Mouse (Mus musculus) WW6 (cell line): ENCODE data around the gene Apoa2.

Experiments
- DNase-seq: peaks from one replicate; pipeline ENCODE4 v3.0.0-alpha.2; 2013; ENCODE audit warnings: low read depth, low spot score

Apoa2 gene

DNA sequence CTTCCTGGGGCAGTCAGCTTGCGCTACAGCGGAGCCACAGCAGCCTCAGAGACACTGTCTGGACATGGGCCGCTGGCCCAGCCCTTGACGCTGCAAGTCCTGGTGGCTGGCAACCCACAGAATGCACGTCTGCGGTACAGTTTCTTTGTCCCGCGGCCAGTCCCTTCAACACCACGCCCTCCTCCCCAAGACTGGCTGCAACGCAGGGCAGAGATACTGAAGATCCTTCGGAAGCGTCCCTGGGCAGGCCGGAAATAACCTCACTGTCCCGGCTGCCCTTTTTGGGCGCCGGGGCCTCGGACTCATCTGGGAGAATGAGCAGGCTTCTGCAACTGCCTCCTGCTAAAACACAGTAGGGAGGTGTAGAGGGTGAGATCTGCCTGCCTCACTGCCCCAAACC, 34.1 kb downstream of the Apoa2 start:
- DNase-seq: no peak

DNA sequence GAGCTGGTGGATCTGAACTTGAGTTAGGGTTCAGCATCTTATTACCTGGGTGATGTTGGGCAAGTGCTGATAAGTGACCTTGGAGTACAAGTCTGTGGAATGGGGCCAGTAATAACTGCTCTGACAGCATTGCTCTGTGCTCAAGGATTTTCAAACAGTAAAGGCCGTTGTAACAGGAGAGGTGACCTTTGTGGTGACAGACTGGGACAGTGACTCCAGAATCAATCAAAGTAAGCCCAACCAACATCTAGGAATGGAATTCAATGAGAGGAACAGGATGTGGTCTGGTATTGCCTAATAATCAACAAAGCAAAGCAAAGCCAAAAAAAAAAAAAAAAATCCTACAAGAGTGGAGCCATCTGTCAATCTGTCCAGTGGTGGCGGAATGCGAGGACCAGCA, 35.5 kb downstream of the Apoa2 start:
- DNase-seq: no peak

DNA sequence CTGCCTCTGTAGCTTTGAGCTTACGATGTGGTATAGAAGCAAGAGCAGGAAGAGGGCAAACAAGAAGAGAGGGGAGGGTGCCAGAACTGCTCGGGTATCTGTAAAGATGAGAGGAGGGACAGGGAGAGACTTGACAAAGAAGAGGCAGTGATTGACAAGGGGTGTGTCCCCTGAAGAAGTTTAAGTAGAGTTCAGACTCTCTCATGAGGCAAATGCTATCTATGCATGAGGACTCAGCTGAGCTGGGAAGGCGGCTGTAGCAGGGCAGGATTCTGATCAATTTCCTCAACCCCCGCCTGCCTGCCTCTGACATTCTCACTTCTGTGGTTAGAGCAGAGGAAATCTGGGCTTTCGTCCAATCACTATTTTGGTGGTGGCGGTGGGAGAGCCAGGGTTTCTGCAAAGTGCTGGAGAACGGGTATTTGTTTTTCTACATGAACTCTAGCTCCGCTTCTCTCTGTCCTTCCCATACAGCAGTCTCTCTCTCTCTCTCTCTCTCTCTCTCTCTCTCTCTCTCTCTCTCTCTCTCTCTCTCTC, 37.8 kb downstream of the Apoa2 start:
- no peak for DNase-seq

DNA sequence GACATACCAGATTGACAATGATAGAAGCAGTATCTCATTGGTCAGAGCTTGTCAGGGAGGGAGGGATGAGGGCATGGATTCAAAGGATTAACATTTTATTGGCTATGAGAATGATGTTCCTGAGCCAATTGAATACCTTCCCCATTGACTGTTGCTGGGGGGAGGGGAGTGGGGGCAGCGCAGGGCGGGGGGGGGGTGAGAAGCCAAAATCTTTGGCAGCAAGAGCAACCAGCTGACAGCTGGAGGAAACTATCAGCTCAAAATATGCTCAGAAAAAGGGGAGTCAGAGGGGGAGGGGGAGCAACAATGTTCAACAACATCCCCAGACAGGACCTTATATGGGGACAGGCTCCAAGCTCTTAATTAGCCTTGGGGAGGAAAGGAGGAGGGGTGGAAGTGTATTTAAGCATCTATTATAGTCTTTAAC, 38.3 kb downstream of the Apoa2 start:
- DNase-seq: no peak

DNA sequence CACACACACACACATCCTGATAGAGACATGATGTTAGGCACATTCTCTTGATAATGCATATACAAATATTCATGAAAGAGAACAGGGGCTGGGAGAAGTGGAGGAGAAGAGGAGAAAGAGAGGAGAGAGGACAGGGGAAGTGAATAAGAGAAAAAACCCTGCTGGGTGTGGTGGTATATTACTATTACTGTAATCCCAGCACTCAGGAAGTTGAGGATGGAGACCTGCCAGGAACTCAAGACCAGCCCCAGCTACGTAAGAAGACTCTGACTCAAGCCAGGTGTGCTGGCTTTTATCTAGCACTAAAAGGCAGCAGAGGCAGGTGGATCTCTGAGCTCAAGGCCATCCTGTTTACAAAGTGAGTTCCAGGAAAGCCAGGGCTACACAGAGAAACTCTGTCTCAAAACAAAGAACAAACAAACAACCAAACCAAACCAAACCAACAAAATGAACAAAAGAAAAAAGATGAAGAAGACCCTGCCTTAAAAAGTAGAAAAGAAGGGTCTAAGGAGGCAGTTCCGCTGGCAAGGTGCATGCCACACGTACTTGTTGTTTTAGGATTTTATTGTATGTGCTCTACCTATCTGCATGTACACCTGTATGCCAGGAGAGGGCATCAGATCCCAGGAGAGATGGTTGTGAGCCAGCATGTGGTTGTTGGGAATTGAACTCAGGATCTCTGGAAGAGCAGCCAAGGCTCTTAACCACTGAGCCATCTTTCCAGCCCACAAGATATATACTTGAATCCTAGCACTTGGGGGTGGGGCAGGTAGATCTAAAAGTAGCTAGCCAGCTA, 39.0 kb downstream of the Apoa2 start:
- DNase-seq: no peak

DNA sequence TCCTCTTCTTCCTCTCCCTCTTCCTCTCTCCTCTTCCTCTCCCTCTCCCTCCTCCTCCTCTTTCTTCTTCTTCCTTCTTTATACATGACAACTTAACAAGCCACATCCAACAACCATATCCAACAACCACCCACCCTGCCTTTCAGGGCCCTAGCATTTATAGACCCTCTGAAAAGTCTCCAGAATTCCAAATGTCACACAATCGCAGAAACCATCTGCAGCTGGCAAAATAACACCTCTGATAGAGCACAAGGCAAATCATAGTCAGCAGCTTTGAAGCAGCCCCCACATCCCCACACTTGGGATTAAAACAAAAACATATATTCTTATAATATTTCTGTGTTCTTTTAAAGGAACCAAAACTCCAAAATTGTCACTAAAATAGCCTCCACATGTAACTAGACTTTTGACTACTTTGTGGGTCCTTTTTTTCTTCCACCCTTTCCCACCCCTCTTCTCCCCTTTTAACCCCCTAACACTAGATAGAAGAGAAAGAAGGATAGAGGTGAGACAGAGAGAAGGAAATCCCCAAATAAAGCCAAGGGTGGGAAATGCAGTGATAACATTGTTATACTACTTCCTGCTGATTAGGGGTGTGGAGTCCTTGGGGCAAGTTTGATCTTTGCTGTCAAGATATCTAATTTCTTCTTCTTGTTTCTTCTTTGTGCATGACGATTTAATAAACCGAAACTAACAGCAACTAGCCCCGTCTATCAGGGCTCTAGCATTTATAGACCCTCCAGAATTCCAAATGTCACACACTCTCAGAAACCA, 41.3 kb downstream of the Apoa2 start:
- no peak for DNase-seq

DNA sequence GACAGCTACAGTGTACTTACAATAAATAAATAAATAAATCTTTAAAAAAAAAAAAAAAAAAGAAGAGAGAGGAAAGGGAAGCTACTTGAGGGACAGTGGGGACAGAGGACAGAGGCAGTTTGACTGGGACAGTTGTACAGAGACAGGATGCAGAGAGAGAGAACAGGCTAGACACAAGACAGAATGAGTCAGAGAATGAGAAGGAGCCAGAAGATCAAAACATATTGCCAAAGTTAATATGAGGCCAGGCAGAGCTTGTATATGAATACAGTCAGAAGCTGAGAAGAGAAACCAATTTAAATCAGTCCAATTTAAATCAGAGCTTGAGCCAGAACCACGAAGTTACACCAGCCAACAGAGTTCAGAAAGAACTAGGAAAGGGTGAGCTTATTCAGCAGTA, 43.5 kb downstream of the Apoa2 start:
- no peak for DNase-seq

DNA sequence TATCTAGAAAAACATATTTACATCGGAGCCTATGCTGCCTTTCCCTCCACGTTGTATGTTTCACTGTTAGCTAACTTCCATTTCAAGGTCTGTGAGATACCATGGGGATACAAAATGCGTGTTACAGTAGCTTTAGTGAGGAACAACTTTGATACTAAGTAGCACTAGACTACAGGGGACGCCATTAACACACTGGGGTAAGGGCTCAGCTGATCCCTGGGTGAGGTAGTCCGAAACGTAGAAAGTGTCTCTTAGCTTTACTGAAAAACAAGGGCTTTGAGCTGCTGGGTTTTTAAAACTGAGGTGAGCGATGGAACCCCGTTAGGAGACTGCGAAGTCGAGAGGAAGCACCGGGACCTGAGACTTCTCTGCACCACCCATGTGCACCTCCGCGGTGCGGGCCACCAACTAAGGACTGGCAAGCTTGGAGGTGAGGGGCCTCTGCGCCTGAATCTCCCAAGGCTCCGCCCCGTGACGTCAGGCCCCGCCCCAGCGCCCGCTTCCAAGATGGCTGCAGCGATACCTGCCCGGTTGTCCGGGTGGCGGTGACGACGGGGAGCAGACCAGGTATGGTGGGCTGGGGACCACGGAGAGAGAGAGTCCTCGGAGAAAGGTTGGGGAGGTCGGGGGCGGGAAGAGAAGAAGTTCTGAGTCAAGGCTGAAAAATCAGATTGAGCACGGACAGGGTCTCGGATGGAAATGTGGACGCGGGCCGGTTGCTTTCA, 45.2 kb downstream of the Apoa2 start, which contains the start of gene B4galt3:
Gene B4galt3, plus strand, starts transcription at position 481 of the 725 bp plus-strand sequence.
- no peak for DNase-seq

DNA sequence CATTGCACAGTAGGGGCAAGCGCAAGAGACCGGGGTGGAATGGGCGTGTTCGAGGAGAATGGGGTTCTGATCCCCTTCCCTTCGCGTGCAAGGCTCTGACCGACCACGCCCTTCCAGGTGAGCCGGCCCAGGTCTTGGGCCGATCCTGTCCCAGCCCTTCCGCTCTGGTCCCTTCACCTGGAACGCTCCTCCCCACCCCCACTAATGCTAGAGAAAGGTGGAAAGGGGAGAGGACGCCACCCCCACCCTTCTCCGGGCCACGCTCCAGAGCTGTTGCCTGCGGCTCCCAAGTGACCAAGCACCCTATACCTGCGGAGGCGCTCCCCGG, 45.7 kb downstream of the Apoa2 start:
- no peak for DNase-seq

DNA sequence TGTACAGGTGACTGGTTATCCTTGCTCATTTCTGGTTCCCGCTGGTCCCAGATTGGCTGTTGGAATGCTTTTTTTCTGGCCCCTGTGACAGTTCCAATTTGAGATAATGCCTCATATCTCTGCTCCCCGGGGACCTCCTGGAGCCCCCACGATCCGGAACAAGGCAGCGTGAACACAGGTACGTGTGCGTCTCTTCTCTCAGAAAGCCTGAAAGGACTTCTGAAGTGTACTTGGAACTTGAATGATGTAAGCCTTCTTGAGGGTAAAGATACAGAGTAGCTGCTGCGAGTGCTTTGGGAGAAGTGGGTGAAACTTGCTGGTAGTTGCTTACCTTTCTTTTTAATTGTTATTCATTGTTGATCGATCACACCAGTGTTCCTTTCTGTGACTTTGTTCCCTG, 46.3 kb downstream of the Apoa2 start:
- DNase-seq: no peak

DNA sequence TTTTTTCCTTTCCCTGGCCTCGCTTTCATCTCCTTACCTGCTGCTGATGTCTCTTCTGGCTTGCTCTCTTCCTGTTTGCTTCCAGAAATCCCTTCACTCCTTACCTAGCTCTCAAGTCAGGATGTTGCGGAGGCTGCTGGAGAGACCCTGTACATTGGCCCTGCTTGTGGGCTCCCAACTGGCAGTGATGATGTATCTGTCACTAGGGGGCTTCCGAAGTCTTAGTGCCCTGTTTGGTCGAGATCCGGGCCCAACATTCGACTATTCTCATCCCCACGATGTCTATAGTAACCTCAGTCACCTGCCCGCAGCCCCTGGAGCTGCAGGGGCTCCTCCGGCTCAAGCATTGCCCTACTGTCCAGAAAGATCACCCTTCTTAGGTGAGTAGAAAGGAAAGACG, 46.8 kb downstream of the Apoa2 start:
- DNase-seq: no peak

DNA sequence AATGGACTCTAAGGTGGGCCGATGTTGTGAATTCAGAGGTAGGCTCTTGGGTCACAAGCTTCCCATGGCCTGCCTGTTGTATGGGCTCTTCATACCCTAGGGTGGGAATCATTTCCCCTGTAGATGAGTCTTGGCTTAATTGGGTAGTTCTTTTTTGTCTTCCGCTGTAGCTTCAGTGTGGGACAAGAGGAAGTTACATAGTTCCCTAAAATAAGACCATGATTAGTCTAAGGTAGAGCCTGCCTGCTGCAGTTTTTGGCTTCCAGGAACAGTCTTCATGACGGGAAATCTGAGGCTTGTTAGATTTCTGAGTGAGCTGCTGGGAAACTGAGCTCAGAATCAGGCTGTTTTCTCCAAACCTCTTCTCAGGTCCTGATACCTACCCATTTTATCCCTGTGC, 47.2 kb downstream of the Apoa2 start:
- DNase-seq: no peak

DNA sequence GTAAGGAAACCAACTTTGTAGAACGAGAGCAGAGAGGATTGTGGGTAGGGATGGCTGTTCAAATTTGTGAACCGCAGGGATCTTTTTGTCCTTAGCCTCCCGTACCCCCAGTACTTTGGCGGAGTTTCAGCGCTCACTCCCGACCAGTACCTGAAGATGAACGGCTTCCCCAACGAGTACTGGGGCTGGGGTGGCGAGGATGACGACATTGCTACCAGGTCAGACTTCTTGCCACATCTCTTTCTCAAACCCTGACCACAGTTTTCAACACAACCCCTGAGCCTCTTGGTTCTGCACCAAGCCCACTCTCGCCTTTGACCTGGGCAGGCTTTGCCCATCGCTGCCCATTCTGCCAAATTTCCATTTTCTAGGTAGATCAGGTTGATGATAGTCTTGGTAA, 49.3 kb downstream of the Apoa2 start:
- no peak for DNase-seq

DNA sequence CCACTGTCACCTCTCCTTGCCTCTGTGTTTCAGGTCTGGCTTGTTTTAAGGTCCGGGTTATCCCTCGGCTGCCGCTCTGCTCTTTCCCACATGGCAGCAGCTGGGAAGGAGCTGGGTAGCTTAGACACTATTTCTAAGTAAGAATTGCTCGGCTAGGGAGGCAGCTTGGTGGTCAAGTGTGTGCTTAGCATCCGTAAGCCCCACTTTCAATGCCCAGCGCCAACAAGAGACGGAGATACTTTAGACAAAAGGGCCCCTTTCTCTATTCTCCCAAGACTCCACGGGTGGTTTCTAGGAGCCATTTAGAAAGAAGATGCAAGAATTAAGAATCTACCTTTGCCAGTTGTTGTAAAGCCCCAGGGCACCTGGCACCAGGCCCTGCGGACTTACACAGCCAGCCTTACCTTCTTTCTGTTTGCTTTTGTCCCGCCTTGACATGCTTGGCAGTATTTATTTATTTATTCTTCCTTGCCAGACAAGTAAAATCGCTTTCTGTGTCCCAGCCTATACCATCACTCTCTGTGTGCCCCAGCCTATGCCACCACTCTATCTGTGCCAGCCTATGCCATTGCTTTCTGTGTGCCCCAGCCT, 50.4 kb downstream of the Apoa2 start:
- no peak for DNase-seq
